Mouse (Mus musculus) macrophage (primary cell): ENCODE results near the gene Mgat5. TPM values are rescaled to one million over a fixed set of nuclear protein-coding genes. Genes with fewer than 3 reads are reported as not detected.
A peak's percentile ranks its signal among the peaks of the same experiment; 100 is the strongest.

Source experiments
- H3K27ac ChIP-seq: fragments of 350-480 bp; formaldehyde crosslinking; 2 replicates; pipeline ENCODE4 v1.9.0; 2021
- H3K36me3 ChIP-seq: fragments of 350-480 bp; formaldehyde crosslinking; 2 replicates; pipeline ENCODE4 v1.9.0; 2021; ENCODE audit errors: inconsistent target
- H3K4me3 ChIP-seq: fragments of 350-480 bp; formaldehyde crosslinking; 2 replicates; pipeline ENCODE4 v1.9.0; 2021; ENCODE audit errors: inconsistent target
- H3K79me2 ChIP-seq: fragments of 350-480 bp; formaldehyde crosslinking; 2 replicates; pipeline ENCODE4 v1.9.0; 2021; ENCODE audit errors: inconsistent target
- WGBS: methylation state at CpG from one replicate; pipeline ENCODE4 v1.1.7; 2026; ENCODE audit warnings: inconsistent platforms; ENCODE audit not compliant: missing documents; 5-methylcytosine and 5-hydroxymethylcytosine counted together
- polyA plus RNA-seq: library from polyadenylated mRNA; stranded (reverse); fragments of 250-400 nt; gene quantifications from 3 replicates; pipeline ENCODE4 v1.2.4, GENCODE M21; 2018; ENCODE audit warnings: inconsistent platforms

Mgat5 gene
- polyA plus RNA-seq, 1 experiment from 2014 or later: 29.7 TPM

DNA sequence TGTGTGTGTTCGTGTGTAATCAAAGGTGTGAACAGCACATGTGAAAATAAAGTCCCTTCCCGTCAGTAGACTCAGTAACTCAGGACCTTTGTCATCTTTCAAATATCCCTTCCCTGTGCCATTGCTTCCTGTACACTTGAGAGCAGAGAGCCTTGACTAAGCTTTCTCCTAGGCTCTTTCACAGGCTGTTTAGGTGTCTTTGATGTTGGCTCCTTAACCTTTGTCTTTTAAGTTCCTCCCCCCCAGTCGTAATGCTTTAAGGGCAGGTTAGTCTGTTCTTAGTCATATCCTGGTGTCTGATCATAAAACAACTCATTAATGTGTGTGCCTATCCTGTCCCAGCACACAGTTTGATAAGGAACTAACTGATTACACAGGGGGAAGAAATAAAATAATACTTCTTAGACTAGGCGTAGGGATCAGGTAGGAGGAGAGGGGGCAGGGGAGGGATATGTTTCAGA, 28.4 kb downstream of the Mgat5 start:
- Histone ChIP-seq H3K36me3 (no peaks in the 10 kb centered on the region), H3K79me2 (peaks cover 92% of the 10 kb centered on the region), H3K27ac (no peak overlapping the region), H3K4me3 (no peak overlapping the region)
- WGBS: 69% methylated on average over 4 of the region's 4 CpGs

DNA sequence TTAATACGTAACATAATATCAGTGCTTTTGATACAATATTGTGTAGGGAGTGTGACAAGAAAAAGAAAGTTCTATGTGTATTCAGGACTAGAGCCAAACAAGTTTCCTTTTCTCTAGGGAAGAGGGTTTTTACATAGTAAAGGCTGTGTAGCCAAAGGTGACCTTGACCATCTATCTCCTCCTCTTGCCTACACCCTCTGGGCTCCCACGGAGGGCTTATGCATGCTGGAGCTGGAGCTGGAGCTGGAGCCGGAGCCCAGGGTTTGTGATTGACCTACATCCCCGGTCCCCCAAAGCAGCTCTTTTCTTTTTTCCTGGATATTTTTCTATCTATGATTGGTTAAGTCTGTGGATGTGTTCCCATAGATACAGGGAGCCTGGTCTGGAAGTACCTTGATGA, 30.3 kb downstream of the Mgat5 start:
- Histone ChIP-seq H3K79me2 (peaks cover 92% of the 10 kb centered on the region), H3K4me3 (no peak overlapping the region), H3K27ac (no peak overlapping the region), H3K36me3 (no peaks in the 10 kb centered on the region)
- WGBS: 83% methylated on average over 3 of the region's 4 CpGs

GRCm38 (mm10) chr1:127236396-127236795, 31.6 kb downstream of the Mgat5 start:
- H3K79me2 ChIP-seq: peaks cover 92% of the 10 kb centered on the region
- H3K27ac ChIP-seq: no peak overlapping the region
- no peaks in the 10 kb centered on the region for H3K36me3 ChIP-seq
- 92% methylated on average over 8 of the region's 8 CpGs for WGBS
- H3K4me3 ChIP-seq: no peak overlapping the region

GRCm38 (mm10) chr1:127238871-127239314, 34.1 kb downstream of the Mgat5 start:
- Histone ChIP-seq H3K4me3 (no peak overlapping the region), H3K79me2 (peaks cover 86% of the 10 kb centered on the region), H3K27ac (peak overlapping the region; percentile 93), H3K36me3 (no peaks in the 10 kb centered on the region)
- WGBS: 94% methylated on average over 6 of the region's 6 CpGs

DNA sequence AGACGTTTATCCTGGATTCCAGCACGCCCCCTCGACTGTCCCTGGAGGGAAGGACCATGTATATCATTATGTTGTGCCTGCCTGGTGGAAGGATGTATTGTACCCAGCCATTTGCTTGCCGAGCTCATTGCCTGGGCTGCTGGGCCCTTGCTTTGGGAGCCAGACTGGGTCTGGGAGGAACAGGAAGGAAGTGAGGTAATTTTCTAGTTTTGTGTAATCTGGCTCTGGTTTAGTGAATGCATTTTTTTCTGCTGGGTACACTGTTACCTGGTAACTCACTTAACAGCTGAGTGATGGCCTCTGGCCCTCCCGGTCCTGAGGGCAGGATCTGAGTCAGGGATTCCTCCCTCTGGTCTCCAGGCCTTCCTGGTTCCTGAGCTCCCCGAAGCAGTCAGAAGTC, 35.1 kb downstream of the Mgat5 start:
- WGBS: 8% methylated on average over 6 of the region's 6 CpGs
- peak overlapping the region; percentile 93 for H3K27ac ChIP-seq
- H3K4me3 ChIP-seq: no peak overlapping the region
- peaks cover 86% of the 10 kb centered on the region for H3K79me2 ChIP-seq
- H3K36me3 ChIP-seq: no peaks in the 10 kb centered on the region

DNA sequence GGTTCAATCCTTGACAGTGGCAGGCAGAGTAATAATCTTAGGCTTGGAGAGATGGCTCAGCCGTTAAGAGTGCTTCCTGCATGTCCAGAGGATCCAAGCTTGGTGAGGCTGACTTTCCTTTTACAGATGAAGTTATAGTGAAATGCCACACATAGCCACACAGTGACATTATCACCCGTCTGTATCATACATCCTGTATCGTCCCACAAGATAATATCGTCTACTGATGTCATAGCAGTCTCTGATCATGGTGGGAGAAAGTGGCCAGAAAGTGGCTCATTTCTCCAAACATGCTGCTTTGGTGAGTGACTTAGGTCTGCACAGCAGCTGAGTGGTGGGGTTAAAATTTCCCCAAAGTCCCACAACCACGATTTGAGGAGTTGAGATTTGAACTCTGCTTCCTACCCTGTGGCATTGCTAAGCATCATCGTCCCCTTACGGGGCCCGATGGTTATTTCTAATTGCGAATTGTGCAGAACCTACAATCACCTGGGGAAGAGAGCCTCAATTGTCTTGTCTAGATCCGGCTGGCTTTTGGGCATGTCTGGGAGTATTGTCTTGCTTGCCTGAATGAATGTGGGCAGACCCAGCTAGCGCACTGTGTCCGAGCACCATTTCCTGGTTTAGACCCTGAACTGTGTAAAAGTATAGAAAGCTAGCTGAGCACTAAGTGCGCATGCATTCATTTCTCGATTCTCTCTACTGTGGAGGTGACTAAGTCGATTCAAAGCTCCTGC, 37.5 kb downstream of the Mgat5 start:
- H3K36me3 ChIP-seq: no peaks in the 10 kb centered on the region
- peak overlapping the region; percentile 93 for H3K27ac ChIP-seq
- 26% methylated on average over 15 of the region's 15 CpGs for WGBS
- peaks cover 92% of the 10 kb centered on the region for H3K79me2 ChIP-seq
- H3K4me3 ChIP-seq: peak overlapping the region; percentile 8; the same call in 1 of the 2 replicates

DNA sequence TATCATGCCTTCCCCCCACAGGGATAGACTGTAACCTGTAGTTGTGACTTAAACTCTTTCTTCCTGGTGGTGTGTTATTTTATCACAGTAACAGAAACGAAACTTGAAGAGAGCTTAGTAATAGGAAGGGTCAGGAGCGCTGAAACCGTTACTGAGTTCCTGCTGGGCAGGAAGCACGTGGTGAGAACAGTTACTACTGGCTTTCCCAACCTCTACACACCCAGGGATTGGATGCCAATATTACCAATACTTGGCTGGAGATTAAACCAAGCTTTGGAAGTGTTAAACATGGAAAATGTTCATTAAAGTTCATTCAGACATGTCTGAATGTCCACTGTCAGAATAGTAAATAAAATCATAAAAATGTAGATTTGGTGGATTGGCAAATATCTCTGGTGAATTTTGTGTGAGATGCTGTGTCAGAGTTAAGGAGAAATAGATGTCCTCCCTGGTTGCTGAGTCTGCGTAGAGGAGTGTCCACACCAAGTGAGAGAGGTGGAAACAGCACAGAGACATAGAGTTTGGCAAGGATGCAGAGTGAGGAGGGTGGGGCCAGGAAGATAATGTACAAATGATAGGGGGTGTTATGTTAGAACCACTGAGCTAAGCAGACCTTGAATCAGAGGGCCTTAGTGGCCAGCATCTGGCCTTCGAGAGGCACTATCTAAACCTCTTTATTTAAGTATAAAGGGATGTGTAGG, 38.2 kb downstream of the Mgat5 start:
- WGBS: 6% methylated on average over 6 of the region's 6 CpGs
- Histone ChIP-seq H3K4me3 (peak overlapping the region; percentile 8; the same call in 1 of the 2 replicates), H3K27ac (peak overlapping the region; percentile 93), H3K79me2 (peaks cover 94% of the 10 kb centered on the region), H3K36me3 (no peaks in the 10 kb centered on the region)

DNA sequence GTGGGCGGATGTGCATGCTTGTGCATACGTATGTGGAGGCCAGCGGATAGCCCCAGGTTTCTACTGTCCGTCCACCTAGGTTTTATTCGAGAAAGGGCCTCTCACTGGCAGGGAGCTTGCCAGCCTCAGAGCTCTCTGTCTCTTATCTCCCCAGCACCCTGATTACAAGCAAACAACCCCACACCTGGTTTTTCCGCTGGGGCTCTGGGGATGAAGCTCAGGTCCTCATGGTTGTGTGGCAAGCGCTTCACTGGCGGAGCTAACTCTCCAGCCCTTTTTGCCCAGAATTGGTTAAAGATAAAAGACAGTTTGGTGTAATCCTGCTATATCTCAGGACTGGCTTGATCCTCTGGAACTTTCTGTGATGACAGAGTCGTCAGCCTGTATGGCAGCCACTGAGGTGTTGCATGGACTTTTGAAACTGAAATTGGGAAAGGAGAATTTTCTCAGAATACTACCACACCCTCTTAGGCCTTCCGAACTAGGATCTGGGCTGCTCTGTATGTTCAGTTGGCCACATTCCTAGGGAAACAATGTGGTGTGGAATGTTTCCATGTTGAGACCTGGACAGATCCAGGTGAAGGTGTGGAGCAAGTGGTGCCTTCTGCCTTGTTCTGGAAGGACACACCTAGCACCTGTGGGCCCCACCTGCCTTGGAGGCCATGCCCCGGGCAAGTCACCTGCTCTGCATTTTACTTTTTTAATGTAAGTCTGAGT, 39.4 kb downstream of the Mgat5 start:
- 84% methylated on average over 9 of the region's 11 CpGs for WGBS
- H3K36me3 ChIP-seq: no peaks in the 10 kb centered on the region

GRCm38 (mm10) chr1:127246158-127246557, 41.3 kb downstream of the Mgat5 start:
- peaks cover 1% of the 10 kb centered on the region; the same call in 1 of the 2 replicates for H3K36me3 ChIP-seq
- peaks cover 88% of the 10 kb centered on the region for H3K79me2 ChIP-seq
- no peak overlapping the region for H3K4me3 ChIP-seq
- 56% methylated on average over 6 of the region's 6 CpGs for WGBS
- H3K27ac ChIP-seq: peak overlapping the region; percentile 75; the same call in 1 of the 2 replicates

More for the DNA sequence above, 39.4 kb downstream of the Mgat5 start:
- H3K27ac ChIP-seq: peak overlapping the region; percentile 93; the same call in 1 of the 2 replicates
- H3K79me2 ChIP-seq: peaks cover 88% of the 10 kb centered on the region
- H3K4me3 ChIP-seq: no peak overlapping the region

DNA sequence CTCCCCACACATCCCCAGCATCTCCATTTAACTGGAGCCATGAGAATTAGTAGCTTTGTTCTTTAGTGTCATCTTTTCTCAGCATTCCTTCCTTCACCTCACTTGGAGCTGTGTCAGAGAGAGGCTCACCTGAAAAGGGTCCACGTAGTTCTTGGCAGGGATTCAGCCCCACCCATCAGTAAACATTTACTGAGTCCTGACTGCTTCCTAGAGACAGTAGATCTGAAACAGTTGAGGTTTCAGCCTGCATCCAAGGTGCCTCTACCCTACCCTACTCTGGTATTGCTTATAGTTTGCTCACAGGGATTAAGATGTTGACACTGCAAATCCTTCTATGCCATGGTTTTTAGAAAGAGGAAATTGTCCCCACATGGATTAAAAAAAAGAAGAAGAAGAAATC, 43.6 kb downstream of the Mgat5 start:
- H3K4me3 ChIP-seq: no peak overlapping the region
- peaks cover 95% of the 10 kb centered on the region for H3K79me2 ChIP-seq
- peak overlapping the region; percentile 75 for H3K27ac ChIP-seq
- peaks cover 9% of the 10 kb centered on the region; the same call in 1 of the 2 replicates for H3K36me3 ChIP-seq
- WGBS: 40% methylated on average over 1 of the region's 1 CpGs

GRCm38 (mm10) chr1:127249621-127250020, 44.8 kb downstream of the Mgat5 start:
- Histone ChIP-seq H3K4me3 (no peak overlapping the region), H3K27ac (peak overlapping the region; percentile 75), H3K79me2 (peaks cover 94% of the 10 kb centered on the region), H3K36me3 (peaks cover 9% of the 10 kb centered on the region; the same call in 1 of the 2 replicates)

- no peak overlapping the region for H3K4me3 ChIP-seq
- peaks cover 94% of the 10 kb centered on the region for H3K79me2 ChIP-seq
- peaks cover 9% of the 10 kb centered on the region; the same call in 1 of the 2 replicates for H3K36me3 ChIP-seq
- no peak overlapping the region for H3K27ac ChIP-seq
These were observed 45.5 kb downstream of the Mgat5 start for GRCm38 (mm10) chr1:127250313-127250712.

DNA sequence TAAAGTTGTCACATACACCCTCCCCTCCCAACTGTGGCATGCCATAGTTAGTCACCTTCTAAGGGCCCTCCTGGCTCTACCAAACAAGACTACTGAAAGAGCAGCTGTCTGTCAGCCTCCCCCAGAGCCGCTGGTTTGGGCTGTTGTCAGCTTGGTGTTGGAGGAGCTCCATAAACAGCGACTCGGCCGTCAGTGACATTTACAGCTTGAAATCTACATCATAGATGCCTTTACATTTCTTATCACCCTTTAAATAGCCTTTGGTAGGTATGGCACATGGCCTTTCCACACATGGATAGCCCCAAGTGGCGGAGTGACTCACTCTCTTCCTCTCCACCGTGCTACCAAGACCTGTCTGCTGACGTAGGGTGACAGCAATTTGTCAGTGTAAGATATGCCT, 46.9 kb downstream of the Mgat5 start:
- Histone ChIP-seq H3K27ac (no peak overlapping the region), H3K36me3 (peaks cover 9% of the 10 kb centered on the region; the same call in 1 of the 2 replicates), H3K4me3 (no peak overlapping the region), H3K79me2 (peaks cover 94% of the 10 kb centered on the region)
- 91% methylated on average over 7 of the region's 7 CpGs for WGBS

GRCm38 (mm10) chr1:127257005-127257404, 52.2 kb downstream of the Mgat5 start:
- no peaks in the 10 kb centered on the region for H3K36me3 ChIP-seq
- H3K79me2 ChIP-seq: peaks cover 99% of the 10 kb centered on the region

More at GRCm38 (mm10) chr1:127257005-127257404, 52.2 kb downstream of the Mgat5 start:
- Histone ChIP-seq H3K27ac (peak overlapping the region; percentile 27), H3K4me3 (no peak overlapping the region)
- 58% methylated on average over 8 of the region's 8 CpGs for WGBS
